Mouse (Mus musculus) mouse trophoblast stem cell (cell line): ENCODE data around the gene Lamb3.

Source experiments
- in situ Hi-C, 2 experiments: fragments of 300-500 bp; cut with MseI, MboI; formaldehyde crosslinking; loops; 2 replicates in 1 of 2; 3 replicates in 1 of 2; pipeline ENCODE4 v1.15.1; 2025

Lamb3 gene

DNA sequence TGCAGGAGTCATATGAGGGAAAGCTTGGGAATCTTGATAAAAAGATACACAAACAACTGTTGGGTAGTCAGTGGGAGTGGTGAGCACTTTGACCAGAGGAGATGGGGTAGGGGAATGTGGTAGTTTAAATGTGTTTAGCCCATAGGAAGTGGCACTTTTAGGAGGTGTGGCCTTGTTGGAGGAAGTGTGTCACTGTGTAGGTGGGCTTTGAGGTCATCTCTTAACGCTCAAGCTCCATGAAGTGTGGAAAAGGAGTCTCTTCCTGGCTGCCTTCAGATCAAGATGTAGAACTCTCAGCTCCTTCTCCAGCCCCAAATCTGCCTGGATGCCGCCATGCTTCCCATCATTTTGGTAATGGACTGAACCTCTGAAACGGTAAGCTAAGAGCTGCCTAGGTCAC lies at the start of gene Lamb3:
Gene Lamb3 (plus strand): TSS at position 197 of the 400 bp plus-strand sequence.
- in situ Hi-C loops: no loop called here

GRCm38 (mm10) chr1:193159163-193159562 lies 48.3 kb upstream of the Lamb3 start:
- in situ Hi-C loops: no loop called here

- in situ Hi-C loops: no loop called here
Observed at GRCm38 (mm10) chr1:193159613-193160012, 47.9 kb upstream of the Lamb3 start.

DNA sequence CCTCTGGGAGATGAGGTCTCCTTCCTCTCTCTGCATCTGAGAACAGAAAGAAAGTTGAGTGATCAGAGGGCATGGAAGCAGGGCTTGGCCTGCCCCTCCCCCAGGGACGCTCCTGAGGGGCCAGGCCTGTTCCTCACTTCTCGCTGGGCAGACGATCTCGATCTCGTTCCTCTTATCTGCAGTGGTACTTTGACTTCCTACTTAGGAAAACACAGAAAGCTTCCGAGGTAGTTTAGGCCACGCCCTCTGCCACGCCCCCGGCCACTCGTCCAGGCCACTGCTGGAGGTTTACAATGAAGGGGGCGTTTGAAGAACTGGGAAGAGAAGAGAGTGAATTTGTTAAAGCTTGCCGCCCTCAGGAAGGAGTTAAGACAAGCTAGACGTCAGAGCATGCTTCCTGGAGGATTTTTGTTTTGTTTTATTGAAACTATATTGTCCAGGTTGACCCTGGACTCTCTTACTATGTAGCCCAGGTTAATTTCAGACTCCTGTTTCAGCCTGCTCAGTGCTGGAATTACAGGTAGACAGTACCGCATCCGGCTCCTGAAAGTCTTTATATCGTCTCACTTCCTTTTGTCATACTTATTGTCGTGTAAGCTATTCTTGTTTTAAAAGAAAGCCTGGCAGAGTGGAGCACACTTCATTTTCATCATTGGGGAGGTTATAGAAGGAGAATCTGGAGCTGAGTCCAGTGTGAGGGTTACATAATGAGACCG lies 47.0 kb upstream of the Lamb3 start:
- in situ Hi-C loops: no loop called here

- in situ Hi-C loops: no loop called here
Observed at GRCm38 (mm10) chr1:193167746-193168145, 39.8 kb upstream of the Lamb3 start, which contains the start of gene A130010J15Rik. TSS of gene A130010J15Rik (plus strand) at chr1:193168046.

DNA sequence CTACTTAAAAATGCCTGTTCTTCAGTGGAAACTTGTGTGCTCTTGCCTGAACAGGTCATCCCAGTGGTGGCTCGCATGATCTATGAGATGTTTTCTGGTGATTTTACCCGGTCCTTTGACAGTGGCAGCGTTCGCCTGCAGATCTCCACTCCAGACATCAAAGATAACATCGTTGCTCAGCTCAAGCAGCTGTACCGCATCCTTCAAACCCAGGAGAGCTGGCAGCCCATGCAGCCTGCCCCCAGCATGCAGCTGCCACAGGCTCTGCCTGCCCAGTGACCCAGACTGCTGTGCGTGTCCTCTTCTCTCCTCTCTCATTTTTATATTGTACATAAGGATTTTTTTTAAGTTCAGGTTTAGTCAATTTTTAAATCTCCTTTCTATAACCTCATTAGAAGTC lies 38.3 kb upstream of the Lamb3 start:
- in situ Hi-C loops: no loop called here

GRCm38 (mm10) chr1:193169856-193170255 lies 37.6 kb upstream of the Lamb3 start:
- in situ Hi-C loops: no loop called here

- in situ Hi-C loops: no loop called here
Observed at GRCm38 (mm10) chr1:193172991-193173809, 34.3 kb upstream of the Lamb3 start.

DNA sequence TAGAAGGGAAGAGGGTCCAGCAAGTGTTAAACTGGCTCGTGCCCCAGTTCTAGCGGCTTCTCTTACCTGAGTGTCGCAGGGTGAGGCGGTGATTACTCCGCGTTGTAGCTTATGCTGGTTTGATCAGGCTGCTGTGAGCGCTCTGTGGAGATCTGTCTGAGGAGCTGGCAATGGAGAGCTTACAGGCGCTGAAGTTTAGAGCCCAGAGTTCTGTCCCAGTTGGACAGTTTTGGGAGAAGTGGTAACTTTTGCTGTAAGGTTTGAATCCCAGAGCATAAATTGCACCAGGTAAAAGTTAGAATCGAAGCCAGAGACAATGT lies 33.7 kb upstream of the Lamb3 start:
- in situ Hi-C loops: no loop called here

GRCm38 (mm10) chr1:193174143-193174733 lies 33.3 kb upstream of the Lamb3 start:
- in situ Hi-C loops: no loop called here

DNA sequence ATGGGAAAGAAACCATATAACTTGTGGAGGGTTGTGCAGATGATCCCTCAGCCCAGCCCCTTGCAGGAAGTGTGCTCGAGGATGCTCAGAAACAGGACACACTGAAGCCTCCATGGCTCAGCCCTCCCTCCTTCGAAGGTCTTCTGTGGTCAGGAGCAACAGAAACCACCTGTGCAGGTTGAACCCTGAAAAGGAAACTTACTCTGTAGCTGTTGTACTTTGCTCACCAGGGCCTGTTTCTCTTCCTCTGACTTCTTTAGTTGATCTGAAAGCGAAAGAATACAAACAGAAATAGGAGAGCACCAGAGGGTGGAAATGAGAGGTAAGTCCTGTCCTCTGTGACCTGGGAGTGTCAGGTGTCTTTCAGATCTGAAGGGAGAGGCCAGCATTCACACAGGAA lies 26.4 kb upstream of the Lamb3 start:
- in situ Hi-C loops: no loop called here

DNA sequence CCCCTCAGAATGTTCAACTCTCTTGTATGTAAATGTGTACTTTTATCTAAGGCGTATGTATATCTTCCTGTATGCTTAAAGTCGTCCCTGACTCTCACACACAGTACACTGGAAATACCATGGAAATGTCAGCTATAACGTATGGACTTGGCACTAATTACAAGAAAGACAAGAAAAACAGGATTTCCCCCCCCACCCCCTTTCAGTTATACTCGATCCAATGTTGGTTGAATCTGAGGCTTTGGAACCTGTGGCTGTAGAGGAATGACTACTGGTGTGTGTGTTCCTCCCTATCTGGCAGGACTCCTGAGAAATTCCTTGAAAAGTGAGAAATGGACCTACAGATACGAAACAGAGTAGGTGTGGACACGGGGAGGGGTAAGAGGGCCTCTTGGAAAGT lies 19.2 kb upstream of the Lamb3 start:
- in situ Hi-C loops: no loop called here

DNA sequence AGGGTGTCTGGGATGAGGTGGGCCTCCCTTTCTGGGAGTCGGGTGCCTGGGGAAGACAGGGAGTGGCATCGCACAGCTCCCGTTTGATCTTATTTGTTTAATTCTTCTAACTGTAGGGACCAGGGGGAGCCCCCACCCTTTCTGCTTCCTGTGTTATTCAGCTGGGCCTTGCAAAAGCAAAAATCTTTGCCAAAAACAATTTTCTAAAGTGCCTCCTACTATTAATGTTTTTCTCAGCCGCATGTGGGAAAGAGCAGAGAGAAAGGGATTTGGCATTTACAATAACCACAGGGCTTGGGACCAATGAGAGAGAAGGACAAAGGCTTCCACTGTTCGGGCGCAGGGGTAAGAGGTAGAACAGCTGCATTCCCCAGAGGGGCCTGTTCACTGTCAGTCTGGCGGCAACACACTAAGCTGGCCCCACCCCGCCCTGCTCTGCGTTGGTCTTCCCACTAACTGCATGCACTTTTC lies 18.3 kb upstream of the Lamb3 start:
- in situ Hi-C loops: no loop called here

GRCm38 (mm10) chr1:193189771-193190170 lies 17.7 kb upstream of the Lamb3 start:
- in situ Hi-C loops: no loop called here

GRCm38 (mm10) chr1:193191675-193192283 lies 15.7 kb upstream of the Lamb3 start:
- in situ Hi-C loops: no loop called here

GRCm38 (mm10) chr1:193194416-193195140 lies 12.9 kb upstream of the Lamb3 start:
- in situ Hi-C loops: no loop called here

- in situ Hi-C loops: no loop called here
Observed at GRCm38 (mm10) chr1:193195169-193195810, 12.2 kb upstream of the Lamb3 start.

DNA sequence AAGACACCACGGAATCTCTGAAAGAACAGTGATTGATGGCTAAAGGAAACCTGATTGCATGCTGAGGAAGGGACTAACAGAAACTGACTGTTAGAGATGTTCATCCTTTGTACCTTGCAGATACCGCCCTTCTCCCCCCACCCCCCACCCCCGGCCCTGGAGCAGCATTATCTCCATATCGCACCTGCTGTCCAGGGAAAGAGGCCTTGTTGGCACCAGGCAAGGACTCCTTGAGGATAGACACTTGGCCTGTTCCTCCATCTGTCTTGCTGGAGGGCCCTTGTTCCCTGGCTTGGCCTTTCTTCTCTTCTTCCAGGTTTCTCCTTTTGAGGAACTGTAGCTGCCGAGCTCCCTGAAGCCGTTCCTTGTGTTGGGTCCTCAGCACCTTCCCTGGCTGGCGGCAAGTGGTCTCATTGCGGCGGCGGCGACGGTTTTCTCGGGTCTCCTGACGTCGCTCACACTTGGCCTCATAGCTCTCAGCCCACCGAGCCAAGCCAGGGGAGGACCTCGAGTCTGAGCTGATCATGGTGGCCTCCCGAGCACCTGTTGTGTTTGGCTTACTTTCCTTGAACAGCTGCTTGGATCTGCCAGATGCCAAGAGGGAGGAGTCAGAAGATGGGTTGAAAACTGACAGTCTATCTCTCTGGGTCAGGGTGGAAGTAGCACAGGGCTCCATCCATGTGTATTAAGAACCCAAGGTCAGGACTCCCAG lies 9.8 kb upstream of the Lamb3 start:
- in situ Hi-C loops: no loop called here

- in situ Hi-C loops: no loop called here
Observed at GRCm38 (mm10) chr1:193198312-193198711, 9.2 kb upstream of the Lamb3 start.

- in situ Hi-C loops: no loop called here
Observed at GRCm38 (mm10) chr1:193200640-193201382, 6.7 kb upstream of the Lamb3 start.
